Comparison of ENCODE assay signal across 15 mouse cellular contexts in the genomic region with DNA sequence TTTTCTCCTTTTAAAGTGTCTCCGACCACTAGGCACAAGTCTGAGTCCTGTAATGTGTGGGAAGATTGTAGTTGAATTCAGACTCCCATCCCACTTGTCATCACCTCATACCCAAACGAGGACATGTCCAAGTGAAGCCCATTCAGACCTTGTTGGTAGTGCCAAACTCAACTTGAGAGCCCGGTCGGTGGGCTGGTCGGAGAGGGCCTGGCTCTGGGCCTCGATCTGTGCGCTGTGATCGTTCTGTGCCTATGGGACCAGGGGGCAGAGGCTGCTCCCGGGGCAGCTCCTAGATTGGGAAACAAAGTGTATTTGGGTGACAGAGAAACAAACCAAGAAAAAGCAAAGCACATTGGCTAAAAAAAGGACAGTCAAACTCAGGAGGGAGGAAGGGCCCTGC.
"Had no signal": no experiment of that assay in that cellular context is flagged by ENCODE, and none has a peak within 500 bp of the region (broad histone marks: within the 10 kb centered on the region; RNA-seq: fewer than 3 reads in every experiment).

No protein-coding gene starts in this region.

- H3K9me3 ChIP-seq: neural tube, embryonic 13.5 days; neural tube, embryonic 15.5 days; stomach, embryonic 15.5 days had no signal

- H3K27ac ChIP-seq: neural tube, embryonic 13.5 days; neural tube, embryonic 15.5 days; stomach, embryonic 15.5 days; stomach, postnatal 0 days had no signal

- H3K27me3 ChIP-seq: neural tube, embryonic 13.5 days; neural tube, embryonic 15.5 days; stomach, embryonic 15.5 days had no signal

- H3K9ac ChIP-seq: neural tube, embryonic 13.5 days; neural tube, embryonic 15.5 days; stomach, embryonic 15.5 days had no signal

- DNase-seq: retina, postnatal 1 day; right cerebral cortex, adult 18-20 months; right cerebral cortex, postnatal 14 days; right cerebral cortex, postnatal 25 days; right cerebral cortex, postnatal 4 days; spleen, adult 18-20 months; thymus, adult 18-20 months; thymus, adult 2 months; thymus, postnatal 14 days; thymus, postnatal 25 days; thymus, postnatal 4 days had no signal

- H3K4me3 ChIP-seq: neural tube, embryonic 13.5 days; neural tube, embryonic 15.5 days; stomach, embryonic 15.5 days had no signal

- H3K4me2 ChIP-seq: neural tube, embryonic 13.5 days; neural tube, embryonic 15.5 days; stomach, embryonic 15.5 days had no signal

- H3K4me1 ChIP-seq: neural tube, embryonic 13.5 days; stomach, embryonic 15.5 days had no signal
